Mouse (Mus musculus): ENCODE data around the gene Fam163a.

Fam163a gene

DNA sequence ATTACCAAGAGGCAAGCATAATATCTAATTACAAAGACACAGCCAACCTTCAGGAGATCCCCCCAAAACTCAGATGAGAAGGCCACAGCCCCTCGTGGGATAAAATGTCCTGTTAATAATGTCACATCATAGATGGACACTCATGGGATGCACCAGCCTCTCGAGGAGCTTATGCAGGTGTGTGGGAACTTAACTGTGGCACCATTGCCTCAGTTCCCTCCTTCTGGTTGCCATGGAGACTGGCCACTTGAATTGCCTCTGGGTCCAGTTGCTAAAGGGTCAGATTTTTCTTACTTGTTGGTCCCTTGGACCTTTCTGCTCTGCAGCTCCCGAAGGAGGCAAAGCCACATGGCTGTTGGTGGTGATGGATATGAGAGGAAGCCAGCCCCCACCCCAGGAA is 127.2 kb downstream of the Fam163a start:
- DNase-seq (ENCODE audit: low spot score) = no peak

DNA sequence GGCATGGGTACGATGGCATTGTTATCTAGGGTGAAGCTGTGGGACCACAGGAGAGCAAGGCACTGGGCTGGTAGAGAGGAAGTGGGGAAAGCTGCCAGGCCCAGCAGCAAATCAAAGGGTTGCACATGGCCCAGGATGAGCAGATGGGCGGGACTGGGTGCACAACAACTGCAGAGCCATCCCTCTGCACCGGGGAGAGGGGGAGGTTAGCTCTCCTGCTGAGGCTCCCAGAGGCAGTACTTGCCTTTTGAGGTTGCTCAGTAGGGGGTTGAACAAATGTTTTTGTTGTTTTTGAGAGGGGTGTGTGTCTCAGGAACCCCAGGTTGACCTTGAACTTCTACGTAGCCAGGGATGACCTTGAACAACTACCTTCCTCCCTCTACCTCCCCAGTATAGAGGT is 128.4 kb downstream of the Fam163a start:
- DNase-seq (ENCODE audit: low spot score) = no peak

- DNase-seq (ENCODE audit: low spot score) = no peak
These were observed 130.3 kb downstream of the Fam163a start for GRCm38 (mm10) chr1:156074575-156074974.

DNA sequence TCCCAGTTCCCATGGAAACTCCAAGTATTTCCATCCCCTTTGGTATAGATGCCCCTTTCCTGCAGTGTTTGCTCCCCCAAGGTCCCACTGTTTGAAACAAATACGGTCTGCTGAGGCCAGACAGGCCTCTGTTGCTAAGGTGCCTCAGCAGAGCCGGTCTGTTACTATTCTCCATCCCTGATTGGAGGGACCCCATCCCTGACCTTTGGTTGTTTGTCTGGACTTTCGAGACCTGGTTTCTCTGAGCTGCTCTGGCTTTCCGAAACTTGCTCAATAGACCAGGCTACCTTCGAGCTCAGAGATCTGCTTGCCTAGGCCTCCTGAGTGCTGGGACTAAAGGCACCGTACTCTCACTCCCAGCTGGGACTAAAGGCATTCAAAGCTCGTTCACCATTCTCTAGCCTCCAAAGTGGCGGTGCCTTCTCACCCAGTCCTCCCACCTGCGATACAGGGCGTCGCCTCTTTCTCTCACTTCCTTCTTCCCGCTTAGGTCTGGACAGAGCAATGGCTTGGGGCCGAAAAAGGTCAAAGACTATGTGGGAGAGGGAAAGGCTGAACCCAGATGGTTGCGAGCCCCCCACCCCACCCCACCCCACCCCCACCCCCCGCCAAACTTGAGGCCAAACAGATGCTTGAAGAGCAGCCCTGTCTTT is 131.5 kb downstream of the Fam163a start:
- DNase-seq (ENCODE audit: low spot score) = no peak

DNA sequence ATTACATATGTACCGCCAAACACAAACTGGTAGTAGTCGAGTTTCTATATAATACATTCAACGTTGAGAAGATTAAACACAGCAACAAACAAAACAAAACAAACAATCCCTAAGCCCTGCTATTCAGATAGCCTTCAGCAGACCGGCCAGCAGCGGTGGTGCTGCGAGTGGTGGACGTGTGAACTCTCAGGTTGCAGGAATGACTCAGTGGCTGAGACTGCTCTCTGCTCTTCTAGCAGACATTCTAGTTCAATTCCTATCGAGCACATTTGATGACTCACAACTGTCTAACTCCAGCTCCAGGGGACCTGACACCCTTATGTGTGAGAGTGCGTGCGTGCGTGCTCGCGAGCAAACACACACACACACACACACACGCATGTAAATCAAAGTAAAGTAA is 134.7 kb downstream of the Fam163a start:
- no peak for DNase-seq (ENCODE audit: low spot score)

DNA sequence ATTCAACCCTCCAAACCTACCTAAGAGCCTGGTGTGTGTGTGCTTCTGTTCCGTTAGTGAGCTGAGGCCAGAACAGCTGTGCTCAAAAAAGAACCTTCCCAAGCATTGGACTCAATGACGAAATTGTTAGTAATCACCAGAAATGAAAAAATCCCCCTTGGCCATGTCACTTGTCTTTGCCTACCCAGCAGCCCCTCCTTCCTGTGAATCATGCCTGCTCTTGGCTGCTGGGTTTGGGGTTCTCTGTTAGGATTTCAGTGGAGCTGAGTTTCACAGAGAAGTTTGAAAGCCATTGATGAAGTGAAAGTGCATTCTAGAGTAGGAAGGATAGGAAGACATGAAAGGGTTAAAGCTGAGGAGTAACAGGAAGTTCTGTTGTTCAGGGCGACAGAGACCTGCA is 138.7 kb downstream of the Fam163a start:
- no peak for DNase-seq (ENCODE audit: low spot score)

DNA sequence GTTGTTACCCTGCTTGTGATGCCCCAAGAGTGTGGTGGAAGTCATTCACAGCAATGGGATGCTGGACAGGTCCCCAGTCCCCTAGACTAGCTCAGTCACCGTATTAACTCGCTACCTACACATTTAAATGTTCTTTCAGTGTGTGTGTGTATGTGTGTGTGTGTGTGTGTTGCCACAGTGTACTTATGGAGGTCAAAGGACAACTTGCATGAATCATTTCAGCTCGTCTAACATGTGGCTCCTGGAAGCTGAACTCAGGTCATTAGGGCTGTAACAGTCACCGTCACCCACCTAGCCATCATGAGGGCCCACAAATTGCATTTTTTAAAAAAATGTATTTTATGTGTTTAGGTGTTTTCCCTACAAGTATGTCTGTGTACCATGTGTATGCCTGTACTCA is 142.6 kb downstream of the Fam163a start:
- no peak for DNase-seq (ENCODE audit: low spot score)

DNA sequence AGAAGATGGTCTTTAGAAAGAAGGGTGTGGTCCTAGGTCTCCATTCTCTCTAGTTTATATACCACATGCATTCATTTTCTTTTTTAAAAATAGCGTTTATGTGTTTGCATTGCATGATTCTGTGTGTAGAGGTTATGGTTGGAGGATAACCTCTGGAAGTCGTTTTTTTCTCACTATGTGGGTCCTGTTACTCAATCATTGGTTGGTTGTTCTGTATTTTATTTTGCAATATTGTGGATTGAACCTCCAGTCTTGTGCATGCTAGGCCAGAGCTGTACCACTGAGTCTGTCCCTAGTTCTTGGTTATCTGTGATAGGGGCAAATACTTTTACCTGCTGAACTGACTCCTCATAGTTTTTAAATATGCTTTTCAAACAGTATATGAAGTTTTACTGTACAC is 146.6 kb downstream of the Fam163a start:
- no peak for DNase-seq (ENCODE audit: low spot score)

GRCm38 (mm10) chr1:156046688-156047087 is 158.1 kb downstream of the Fam163a start:
- no peak for DNase-seq (ENCODE audit: low spot score)

- no peak for DNase-seq (ENCODE audit: low spot score)
These were observed 160.6 kb downstream of the Fam163a start for GRCm38 (mm10) chr1:156044211-156044611.

GRCm38 (mm10) chr1:156043027-156043426 is 161.8 kb downstream of the Fam163a start:
- peak; percentile 56 for DNase-seq (ENCODE audit: low spot score)

DNA sequence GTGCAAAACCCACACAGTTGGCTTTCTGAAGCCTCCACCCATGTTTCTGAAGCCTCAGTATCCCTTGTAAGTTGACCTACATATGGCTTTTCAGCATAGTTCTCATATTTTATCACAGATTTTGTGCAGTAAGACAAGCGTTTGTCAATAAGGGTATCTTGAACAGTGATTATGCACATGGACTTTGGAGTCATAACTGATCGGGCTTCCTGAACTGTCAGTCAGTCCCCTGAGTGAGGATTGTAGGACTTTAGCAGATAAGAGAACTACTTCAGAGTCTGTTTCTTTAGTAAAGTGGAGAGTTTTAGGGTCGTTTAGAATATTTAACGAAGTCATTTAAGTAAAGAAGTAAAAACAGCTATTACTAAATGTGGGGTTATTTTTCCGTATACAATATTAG is 162.3 kb downstream of the Fam163a start:
- DNase-seq (ENCODE audit: low spot score) = no peak

- peak; percentile 47 for DNase-seq (ENCODE audit: low spot score)
These were observed 163.2 kb downstream of the Fam163a start for GRCm38 (mm10) chr1:156041451-156042241.

DNA sequence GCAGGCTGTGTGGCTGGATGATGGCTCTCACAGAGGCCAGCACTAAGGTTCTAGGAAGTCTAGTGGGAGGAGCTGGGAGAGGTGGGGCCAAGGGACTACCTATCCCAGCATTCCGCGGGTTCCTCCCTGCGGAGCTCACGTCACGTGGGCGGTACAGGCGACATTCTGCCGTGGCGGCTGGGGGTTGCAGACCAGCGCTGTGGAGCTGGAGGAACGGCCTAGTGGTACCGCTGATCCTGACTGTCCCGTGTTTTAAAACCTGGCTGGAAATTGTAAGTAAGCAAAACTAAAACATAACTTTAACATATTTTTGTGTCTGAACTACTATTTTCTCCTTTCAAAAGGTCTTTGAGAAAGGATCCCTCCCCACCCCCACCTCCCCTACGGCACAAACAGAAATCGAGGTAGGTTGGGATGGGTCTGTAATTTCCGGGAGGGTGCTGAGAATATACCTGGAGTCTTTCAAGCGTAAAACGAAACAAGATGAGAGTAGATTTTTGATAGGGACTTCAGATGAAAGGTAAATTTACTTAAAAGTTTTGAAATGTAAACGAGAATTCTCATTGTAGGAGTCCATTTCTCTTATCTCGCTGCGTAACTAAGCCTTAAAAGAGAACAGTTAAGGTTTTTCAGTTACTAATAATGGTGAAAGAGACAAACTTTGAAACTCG is 164.0 kb downstream of the Fam163a start:
- peak; percentile 94 for DNase-seq (ENCODE audit: low spot score)

GRCm38 (mm10) chr1:156039989-156040388 is 164.8 kb downstream of the Fam163a start:
- peak; percentile 42 for DNase-seq (ENCODE audit: low spot score)

- DNase-seq (ENCODE audit: low spot score) = peak; percentile 80
These were observed 167.7 kb downstream of the Fam163a start for GRCm38 (mm10) chr1:156037144-156037583.

DNA sequence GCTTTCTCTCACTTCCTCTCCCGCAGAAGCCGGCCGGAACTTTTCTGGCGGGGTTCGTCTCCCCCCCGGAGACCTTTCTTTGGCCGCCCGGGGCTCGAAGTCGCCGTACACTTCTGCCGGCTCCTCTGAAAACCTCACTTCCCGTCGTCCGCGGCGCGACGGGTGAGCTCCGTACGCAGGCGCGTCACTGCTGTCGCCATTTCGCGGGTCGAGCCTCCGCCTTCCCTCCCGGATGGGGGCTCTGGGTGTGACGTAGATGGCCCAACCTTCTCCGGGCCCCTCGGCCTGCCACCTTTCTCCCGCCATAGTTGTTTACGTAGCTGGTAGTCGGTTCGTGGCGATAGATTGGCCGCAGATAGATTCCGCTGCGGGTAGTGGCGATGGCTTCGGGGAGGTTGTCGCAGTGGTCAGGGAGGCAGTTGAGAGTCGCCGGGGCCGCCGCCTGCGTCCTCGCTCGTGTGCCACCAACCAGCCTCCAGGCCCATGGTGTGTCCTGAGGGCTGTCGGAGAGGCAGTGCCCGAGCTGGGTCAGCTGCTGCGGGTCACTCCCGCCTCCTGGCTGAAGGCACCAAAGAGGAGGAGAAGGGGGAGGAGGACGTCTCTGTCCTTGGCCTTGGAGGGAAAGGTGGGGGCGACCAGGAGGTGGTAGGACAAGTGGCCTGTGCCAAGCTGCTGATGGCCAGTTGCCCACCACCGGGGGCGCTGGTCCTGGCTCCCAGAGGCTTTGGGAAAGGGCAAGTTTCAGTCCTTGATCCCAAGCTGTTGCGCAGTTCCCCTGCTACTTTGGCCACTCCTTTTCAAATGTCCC is 168.7 kb downstream of the Fam163a start, which contains the start of gene Tor1aip1:
TSS of gene Tor1aip1 (minus strand) at position 551 of the 808 bp plus-strand sequence.
- peak; percentile 89 for DNase-seq (ENCODE audit: low spot score)

DNA sequence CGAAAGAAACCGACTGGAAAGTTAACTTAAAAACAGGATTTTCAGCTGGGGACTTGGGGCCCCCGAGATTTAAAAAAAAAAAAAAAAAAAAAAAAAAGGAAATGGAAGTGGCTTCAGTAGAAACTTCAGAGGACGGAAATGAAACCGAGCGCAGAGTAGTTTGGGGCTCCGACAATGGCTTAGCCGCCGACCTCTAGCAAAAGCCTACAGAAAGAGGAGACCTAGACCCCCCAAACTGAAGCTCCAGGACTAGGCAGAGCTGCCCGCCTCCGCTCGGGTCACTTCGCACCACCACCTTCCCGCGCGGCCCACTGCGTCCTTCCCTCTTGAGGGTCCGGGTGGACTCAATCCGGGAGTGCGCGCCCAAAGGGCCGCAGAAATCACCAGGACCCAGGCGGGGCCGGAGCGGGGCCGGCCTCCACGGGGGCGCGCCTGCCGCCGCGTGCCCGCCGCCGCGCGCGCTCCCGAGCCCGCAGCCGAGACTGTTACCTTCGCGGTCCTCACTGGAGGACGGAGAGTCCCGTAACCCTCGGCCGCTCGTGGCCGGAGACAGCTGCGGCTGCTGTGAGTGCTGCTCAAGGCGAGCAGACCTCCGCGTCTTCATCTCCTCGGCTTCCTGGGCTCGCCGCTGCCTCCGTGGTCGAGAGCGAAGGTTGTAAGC is 169.4 kb downstream of the Fam163a start, which contains the start of gene Tor1aip2:
TSS of gene Tor1aip2 (plus strand) at position 135 of the 661 bp plus-strand sequence.
- DNase-seq (ENCODE audit: low spot score) = peak; percentile 75

DNA sequence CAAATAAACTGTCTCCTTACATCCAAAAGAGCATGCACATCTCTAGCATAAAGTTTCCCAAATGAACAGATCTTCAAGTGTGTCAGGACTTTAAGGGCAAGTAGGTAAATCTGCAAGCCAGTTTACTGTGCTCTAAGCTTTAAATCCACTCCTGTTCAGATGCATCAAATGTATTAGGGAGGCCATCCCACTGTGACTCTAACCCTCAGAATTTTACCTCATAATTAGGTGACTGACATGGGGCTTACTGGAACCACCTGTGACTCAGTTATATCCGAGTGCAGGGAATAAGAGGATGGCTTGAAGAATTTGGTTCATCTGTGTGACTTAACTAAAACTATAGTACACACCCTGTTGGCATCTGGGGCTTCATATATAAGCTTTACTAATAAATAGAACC is 170.2 kb downstream of the Fam163a start:
- peak; percentile 35 for DNase-seq (ENCODE audit: low spot score)

DNA sequence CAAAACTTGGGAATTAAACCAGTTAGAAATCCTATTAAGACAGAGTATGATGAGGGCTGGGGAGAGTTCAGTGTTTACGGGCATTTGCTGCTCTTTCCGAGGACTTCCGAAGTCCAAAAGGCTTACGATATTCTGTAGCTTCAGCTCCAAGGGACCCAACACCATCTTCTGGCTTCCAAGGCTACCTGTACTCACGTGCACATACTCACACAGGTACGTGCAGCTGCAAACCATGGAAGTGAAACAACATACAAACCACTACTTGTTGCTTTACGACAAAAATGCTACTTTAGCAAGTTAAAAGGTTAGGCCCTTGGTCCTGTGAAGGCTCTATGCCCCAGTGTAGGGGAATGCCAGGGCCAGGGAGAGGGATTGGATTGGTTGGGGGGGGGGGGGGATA is 170.9 kb downstream of the Fam163a start:
- no peak for DNase-seq (ENCODE audit: low spot score)

GRCm38 (mm10) chr1:156028340-156028975 is 176.4 kb downstream of the Fam163a start:
- DNase-seq (ENCODE audit: low spot score) = no peak
